Mouse (Mus musculus) E14TG2a.4 (cell line): ENCODE results near the gene Pimreg.

Experiments
- H3K27me3 ChIP-seq: 2 replicates; pipeline ENCODE4 v1.6.1; 2014; ENCODE audit warnings: low read length, control low read depth; ENCODE audit not compliant: insufficient read depth
- H3K36me3 ChIP-seq: 2 replicates; pipeline ENCODE4 v1.6.1; 2014; ENCODE audit warnings: low read length, control low read depth; ENCODE audit not compliant: insufficient read depth
- H3K4me1 ChIP-seq: replicated peaks from 2 replicates; pipeline ENCODE4 v1.6.1; 2014; ENCODE audit warnings: low read depth, low read length, control low read depth
- H3K4me3 ChIP-seq: replicated peaks from 2 replicates; pipeline ENCODE4 v1.5.1; 2014; ENCODE audit warnings: mild to moderate bottlenecking, low read length
- H3K9me3 ChIP-seq: 2 replicates; pipeline ENCODE4 v1.6.1; 2014; ENCODE audit warnings: low read length, control low read depth
- CTCF ChIP-seq: conservative IDR thresholded peaks from 2 replicates; pipeline ENCODE4 v1.5.1; 2014; ENCODE audit warnings: low read length
- NANOG ChIP-seq: IDR thresholded peaks from 2 replicates; pipeline ENCODE4 v1.6.1; 2014; ENCODE audit warnings: borderline replicate concordance, low read length, mixed read lengths
- POU5F1 ChIP-seq: IDR thresholded peaks from 2 replicates; pipeline ENCODE4 v1.6.1; 2014; ENCODE audit warnings: low read length, borderline replicate concordance

The Pimreg gene

DNA sequence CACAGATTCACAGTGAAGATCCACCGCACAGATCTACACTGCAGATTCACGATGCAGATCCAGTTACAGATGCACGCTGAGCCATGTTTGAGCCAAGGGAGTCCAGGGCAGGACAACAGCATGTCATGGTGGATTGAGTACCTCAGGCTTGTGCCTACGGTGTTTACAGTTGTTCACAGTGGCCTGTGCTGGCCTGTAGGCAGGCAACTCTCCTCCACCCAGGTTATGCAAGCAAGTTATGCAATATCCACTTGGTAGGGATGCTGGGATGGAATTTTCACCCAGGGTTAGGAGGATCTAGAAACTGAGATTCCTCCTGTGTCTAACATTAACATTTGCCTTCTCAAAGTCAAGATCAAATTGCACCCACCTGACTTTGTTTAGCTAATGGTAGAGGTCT lies 40.8 kb downstream of the Pimreg start:
- Histone ChIP-seq H3K4me3 (no peak overlapping the region), H3K36me3 (no peaks in the 10 kb centered on the region), H3K9me3 (no peaks in the 10 kb centered on the region), H3K4me1 (peaks cover 13% of the 10 kb centered on the region), H3K27me3 (peaks cover 7% of the 10 kb centered on the region; the same call in 1 of the 2 replicates)
- TF ChIP-seq POU5F1 = no peak
- no peak for TF ChIP-seq CTCF
- TF ChIP-seq NANOG = no peak

DNA sequence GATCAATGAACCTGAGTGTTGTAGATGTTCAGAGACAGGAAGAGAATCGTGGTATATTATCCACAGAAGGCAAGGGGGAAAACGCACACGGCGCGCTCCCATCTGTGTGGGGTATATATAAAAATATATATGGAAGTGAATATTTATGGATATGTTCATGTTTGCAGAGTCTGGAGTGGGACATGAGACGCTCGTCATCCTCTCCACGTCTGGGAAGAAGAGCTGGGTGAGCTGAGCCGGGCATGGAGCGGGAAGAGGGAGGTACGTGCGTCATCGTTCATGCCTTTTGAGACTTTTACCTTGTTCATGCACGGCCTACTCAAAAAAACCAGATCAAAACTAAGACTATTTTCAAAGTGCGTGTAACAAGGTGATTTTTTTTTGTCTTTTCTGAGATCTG lies 42.5 kb downstream of the Pimreg start:
- H3K4me1 ChIP-seq = no peaks in the 10 kb centered on the region
- no peak for TF ChIP-seq POU5F1
- no peak for TF ChIP-seq NANOG
- no peak for TF ChIP-seq CTCF
- H3K4me3 ChIP-seq = no peak overlapping the region
- peaks cover 17% of the 10 kb centered on the region for H3K27me3 ChIP-seq
- H3K36me3 ChIP-seq = no peaks in the 10 kb centered on the region
- no peaks in the 10 kb centered on the region for H3K9me3 ChIP-seq

DNA sequence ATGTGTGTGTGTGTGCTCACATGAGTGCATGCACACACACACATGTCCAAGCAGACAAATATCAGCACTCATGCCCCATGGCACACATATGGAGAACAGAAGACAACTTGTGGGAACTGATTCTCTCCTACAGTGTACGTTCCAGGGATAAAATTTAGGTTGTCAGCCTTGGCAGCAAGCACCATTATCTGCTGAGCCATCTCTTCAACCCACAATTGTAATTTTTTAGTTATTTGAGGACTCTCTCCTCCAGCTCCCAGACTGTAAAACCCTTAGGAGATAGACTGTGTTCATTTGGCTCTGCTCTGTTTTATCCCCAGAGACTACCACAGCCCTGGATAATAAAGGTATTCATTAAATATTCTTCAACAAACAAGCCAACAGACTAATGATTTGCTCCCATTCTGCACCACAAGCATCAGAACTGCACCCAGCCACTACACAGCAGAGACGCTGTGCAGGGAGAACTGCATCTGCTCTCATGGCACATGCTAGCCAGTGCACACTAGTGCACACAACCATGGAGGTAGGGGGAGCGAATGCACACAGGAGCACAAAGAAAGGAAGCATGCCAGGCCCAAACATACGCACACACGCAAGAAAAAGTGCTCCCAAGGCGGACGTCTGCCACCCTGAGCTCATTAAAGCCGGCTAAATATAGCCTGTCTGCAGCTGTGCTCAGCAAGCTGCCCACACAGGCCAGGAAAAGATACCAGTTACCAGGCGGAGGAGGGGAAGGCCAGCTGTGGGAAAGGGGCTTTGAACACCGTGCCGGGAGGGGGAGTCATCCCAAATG lies 44.6 kb downstream of the Pimreg start:
- H3K27me3 ChIP-seq = peaks cover 10% of the 10 kb centered on the region
- H3K36me3 ChIP-seq = no peaks in the 10 kb centered on the region
- H3K4me3 ChIP-seq = no peak overlapping the region
- no peak for TF ChIP-seq CTCF
- no peak for TF ChIP-seq NANOG
- TF ChIP-seq POU5F1 = no peak
- no peaks in the 10 kb centered on the region for H3K9me3 ChIP-seq
- H3K4me1 ChIP-seq = no peaks in the 10 kb centered on the region

DNA sequence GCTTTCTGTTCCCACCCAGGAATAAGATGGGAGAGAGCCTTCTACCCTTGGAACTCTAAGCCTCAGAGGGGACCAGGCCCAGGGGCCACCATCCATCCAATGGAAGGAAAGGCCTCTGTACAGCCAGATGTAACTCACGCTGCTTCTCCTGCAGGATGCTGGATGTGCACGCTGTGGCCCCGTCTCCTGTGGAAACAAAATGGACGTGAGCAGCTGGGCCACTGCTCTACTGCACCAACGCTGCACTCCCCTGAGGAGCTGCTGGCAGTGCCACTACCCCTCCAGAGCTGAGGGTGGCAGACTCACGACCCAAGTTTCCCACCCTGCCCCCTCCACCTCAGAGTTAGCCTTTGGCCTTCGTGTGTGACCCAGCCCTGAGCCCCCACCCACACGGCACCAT lies 50.6 kb downstream of the Pimreg start:
- Histone ChIP-seq H3K4me3 (no peak overlapping the region), H3K9me3 (no peaks in the 10 kb centered on the region), H3K27me3 (peaks cover 30% of the 10 kb centered on the region), H3K4me1 (peaks cover 13% of the 10 kb centered on the region), H3K36me3 (no peaks in the 10 kb centered on the region)
- TF ChIP-seq NANOG (no peak), POU5F1 (no peak), CTCF (no peak)

DNA sequence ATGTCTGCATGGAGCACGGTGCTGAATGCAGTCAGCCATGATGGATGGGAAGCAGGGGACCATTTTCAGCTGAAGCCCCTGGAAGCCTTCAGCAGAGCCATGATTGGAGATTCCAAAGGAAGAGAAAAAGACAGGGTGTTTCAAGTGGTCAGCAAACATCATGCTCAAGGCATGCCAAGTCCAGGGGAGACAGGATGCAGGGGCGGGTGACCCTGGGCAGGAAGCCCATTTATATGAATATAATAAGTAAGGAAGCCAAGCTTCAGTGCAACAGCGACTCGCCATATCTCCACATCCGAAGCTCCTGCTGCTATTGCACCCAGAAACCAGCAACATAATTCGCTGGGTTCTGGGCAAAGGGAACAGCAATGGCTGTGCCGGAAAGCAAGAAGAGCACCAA lies 52.6 kb downstream of the Pimreg start:
- Histone ChIP-seq H3K36me3 (no peaks in the 10 kb centered on the region), H3K27me3 (peaks cover 31% of the 10 kb centered on the region), H3K4me3 (no peak overlapping the region), H3K4me1 (peaks cover 17% of the 10 kb centered on the region), H3K9me3 (no peaks in the 10 kb centered on the region)
- TF ChIP-seq POU5F1 = no peak
- no peak for TF ChIP-seq CTCF
- TF ChIP-seq NANOG = no peak

DNA sequence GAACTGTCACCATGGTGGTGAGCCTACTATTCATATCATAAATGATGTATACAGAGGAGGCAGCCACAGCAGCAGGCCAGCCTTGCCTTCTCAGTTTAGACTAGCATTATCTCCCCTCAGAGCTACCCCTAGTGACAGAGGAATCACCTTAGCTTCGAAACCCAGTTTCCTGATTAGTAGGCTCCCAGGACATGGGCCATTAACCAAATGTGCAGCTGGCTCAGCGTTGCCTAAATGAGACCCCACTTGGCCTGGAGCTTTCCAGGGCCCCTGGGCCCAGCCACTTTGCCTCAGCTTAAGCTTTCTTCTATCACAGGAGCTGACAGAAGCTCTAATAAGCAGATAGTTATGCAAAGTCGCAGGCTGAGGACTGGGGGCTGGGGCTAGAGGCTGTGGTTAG lies 54.2 kb downstream of the Pimreg start:
- Histone ChIP-seq H3K9me3 (no peaks in the 10 kb centered on the region), H3K4me3 (no peak overlapping the region), H3K4me1 (peaks cover 17% of the 10 kb centered on the region), H3K27me3 (peaks cover 31% of the 10 kb centered on the region), H3K36me3 (no peaks in the 10 kb centered on the region)
- TF ChIP-seq POU5F1 (no peak), CTCF (no peak), NANOG (no peak)
